Mouse (Mus musculus): ENCODE results near the gene Cd276. TPM values are rescaled to one million over a fixed set of nuclear protein-coding genes. Genes with fewer than 3 reads are reported as not detected.
A peak's percentile ranks its signal among the peaks of the same experiment; 100 is the strongest.

Cd276 gene
- polyA plus RNA-seq, 1 experiment from 2014 or later = 42.8 TPM

- Histone ChIP-seq H3K4me1 (ENCODE audit: control insufficient read depth, insufficient read depth, low read length) (0 out of 2 replicates have a peak, but pooled peaks cover 2% of the 10 kb centered on the region), H3K36me3 (replicated peaks; ENCODE audit: control insufficient read depth, insufficient read depth, low read depth, low read length) (no peaks in the 10 kb centered on the region), H3K27me3 (ENCODE audit: control insufficient read depth, insufficient read depth, low read length) (no peaks in the 10 kb centered on the region), H3K4me3 (ENCODE audit: low read depth, low read length) (no peak overlapping the region), H3K9me3 (replicated peaks; ENCODE audit: control insufficient read depth, low read length) (no peaks in the 10 kb centered on the region), H3K27ac (replicated peaks; ENCODE audit: low read depth, low read length) (no peak overlapping the region), H3K4me2 (ENCODE audit: low read depth, low read length) (no peak overlapping the region), H3K9ac (replicated peaks; ENCODE audit: low read length) (no peak overlapping the region)
- DNase-seq (ENCODE audit: low spot score) (no peak), ATAC-seq (replicated peaks; ENCODE audit: insufficient number of reproducible peaks, low FRiP score, low TSS enrichment, low read depth) (no peak)
- WGBS = 80% methylated on average over 3 of the region's 3 CpGs
Measured at GRCm38 (mm10) chr9:58519953-58520352, 35.3 kb downstream of the Cd276 start.

- DNase-seq (ENCODE audit: low spot score) = peak; percentile 42
- Histone ChIP-seq H3K27me3 (ENCODE audit: control insufficient read depth, insufficient read depth, low read length) (no peaks in the 10 kb centered on the region), H3K9ac (replicated peaks; ENCODE audit: low read length) (peak overlapping the region; percentile 8; the same call in 1 of the 2 replicates), H3K27ac (replicated peaks; ENCODE audit: low read depth, low read length) (no peak overlapping the region), H3K4me2 (ENCODE audit: low read depth, low read length) (no peak overlapping the region), H3K4me3 (ENCODE audit: low read depth, low read length) (no peak overlapping the region), H3K9me3 (replicated peaks; ENCODE audit: control insufficient read depth, low read length) (no peaks in the 10 kb centered on the region), H3K4me1 (ENCODE audit: control insufficient read depth, insufficient read depth, low read length) (0 out of 2 replicates have a peak, but pooled peaks cover 2% of the 10 kb centered on the region), H3K36me3 (replicated peaks; ENCODE audit: control insufficient read depth, insufficient read depth, low read depth, low read length) (no peaks in the 10 kb centered on the region)
- ATAC-seq (replicated peaks; ENCODE audit: insufficient number of reproducible peaks, low FRiP score, low TSS enrichment, low read depth) = no peak
- WGBS = 28% methylated on average over 9 of the region's 9 CpGs
Measured at GRCm38 (mm10) chr9:58517866-58518750, 37.1 kb downstream of the Cd276 start.

DNA sequence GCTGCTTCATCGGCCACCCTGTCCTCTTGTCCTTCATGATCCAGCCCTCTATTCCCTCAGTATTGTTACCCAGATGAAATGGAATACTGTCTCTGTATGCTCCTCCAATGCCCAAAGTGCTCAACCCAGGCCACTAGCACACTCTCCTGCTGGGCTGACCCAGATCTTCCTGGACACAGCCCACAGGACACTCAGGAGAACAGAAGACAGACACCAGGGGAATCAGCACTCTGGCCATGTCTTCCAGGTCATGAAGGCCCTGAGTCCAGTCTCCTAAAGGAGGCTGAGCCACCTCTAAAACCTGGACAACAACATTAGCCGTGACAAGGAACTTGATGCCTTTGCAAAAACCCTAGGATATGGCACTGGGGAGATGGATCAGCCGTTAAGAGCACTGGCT is 38.8 kb downstream of the Cd276 start:
- WGBS = 73% methylated on average over 3 of the region's 3 CpGs
- 0 out of 2 replicates have a peak, but pooled peaks cover 2% of the 10 kb centered on the region for H3K4me1 ChIP-seq (ENCODE audit: control insufficient read depth, insufficient read depth, low read length)

GRCm38 (mm10) chr9:58513749-58514148 is 41.5 kb downstream of the Cd276 start:
- Histone ChIP-seq H3K27ac (replicated peaks; ENCODE audit: low read depth, low read length) (no peak overlapping the region), H3K4me3 (ENCODE audit: low read depth, low read length) (no peak overlapping the region), H3K36me3 (replicated peaks; ENCODE audit: control insufficient read depth, insufficient read depth, low read depth, low read length) (no peaks in the 10 kb centered on the region), H3K9me3 (replicated peaks; ENCODE audit: control insufficient read depth, low read length) (no peaks in the 10 kb centered on the region), H3K4me2 (ENCODE audit: low read depth, low read length) (no peak overlapping the region), H3K9ac (replicated peaks; ENCODE audit: low read length) (no peak overlapping the region), H3K4me1 (ENCODE audit: control insufficient read depth, insufficient read depth, low read length) (0 out of 2 replicates have a peak, but pooled peaks cover 2% of the 10 kb centered on the region), H3K27me3 (ENCODE audit: control insufficient read depth, insufficient read depth, low read length) (no peaks in the 10 kb centered on the region)
- 39% methylated on average over 5 of the region's 5 CpGs for WGBS
- DNase-seq (ENCODE audit: low spot score) (no peak), ATAC-seq (replicated peaks; ENCODE audit: insufficient number of reproducible peaks, low FRiP score, low TSS enrichment, low read depth) (no peak)

More for the DNA sequence above, 38.8 kb downstream of the Cd276 start:
- Histone ChIP-seq H3K27ac (replicated peaks; ENCODE audit: low read depth, low read length) (no peak overlapping the region), H3K9me3 (replicated peaks; ENCODE audit: control insufficient read depth, low read length) (no peaks in the 10 kb centered on the region), H3K4me2 (ENCODE audit: low read depth, low read length) (no peak overlapping the region), H3K9ac (replicated peaks; ENCODE audit: low read length) (no peak overlapping the region), H3K27me3 (ENCODE audit: control insufficient read depth, insufficient read depth, low read length) (no peaks in the 10 kb centered on the region), H3K36me3 (replicated peaks; ENCODE audit: control insufficient read depth, insufficient read depth, low read depth, low read length) (no peaks in the 10 kb centered on the region), H3K4me3 (ENCODE audit: low read depth, low read length) (no peak overlapping the region)
- ATAC-seq (replicated peaks; ENCODE audit: insufficient number of reproducible peaks, low FRiP score, low TSS enrichment, low read depth) (no peak), DNase-seq (ENCODE audit: low spot score) (no peak)

DNA sequence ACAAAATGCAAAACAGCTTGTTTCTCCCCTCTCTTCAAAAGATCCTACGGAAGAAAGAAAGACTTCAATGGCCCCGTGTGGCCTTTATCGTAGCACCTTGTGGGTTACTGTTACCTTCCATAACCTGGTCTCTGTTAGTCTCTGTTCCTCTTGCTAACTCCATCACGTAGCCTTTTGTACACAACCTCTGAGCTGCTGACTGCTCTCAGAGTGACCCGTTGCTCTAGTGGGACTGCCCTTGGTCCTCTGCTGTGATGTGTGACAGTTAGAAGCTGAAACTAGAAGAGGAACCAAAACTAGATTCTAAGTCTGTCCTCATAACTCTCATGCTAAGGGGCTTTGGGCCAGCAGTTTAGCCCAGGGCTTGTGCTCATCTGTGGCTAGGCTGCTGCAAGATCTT is 44.8 kb downstream of the Cd276 start:
- 88% methylated on average over 5 of the region's 5 CpGs for WGBS

GRCm38 (mm10) chr9:58507216-58508005 is 47.8 kb downstream of the Cd276 start:
- H3K4me3 ChIP-seq (ENCODE audit: low read depth, low read length) = no peak overlapping the region
- H3K27ac ChIP-seq (replicated peaks; ENCODE audit: low read depth, low read length) = no peak overlapping the region
- DNase-seq (ENCODE audit: low spot score) (no peak), ATAC-seq (replicated peaks; ENCODE audit: insufficient number of reproducible peaks, low FRiP score, low TSS enrichment, low read depth) (no peak)
- WGBS = 85% methylated on average over 8 of the region's 8 CpGs
- no peak overlapping the region for H3K9ac ChIP-seq (replicated peaks; ENCODE audit: low read length)
- H3K4me1 ChIP-seq (ENCODE audit: control insufficient read depth, insufficient read depth, low read length) = no peaks in the 10 kb centered on the region
- no peaks in the 10 kb centered on the region for H3K9me3 ChIP-seq (replicated peaks; ENCODE audit: control insufficient read depth, low read length)
- H3K36me3 ChIP-seq (replicated peaks; ENCODE audit: control insufficient read depth, insufficient read depth, low read depth, low read length) = no peaks in the 10 kb centered on the region
- no peak overlapping the region for H3K4me2 ChIP-seq (ENCODE audit: low read depth, low read length)
- H3K27me3 ChIP-seq (ENCODE audit: control insufficient read depth, insufficient read depth, low read length) = no peaks in the 10 kb centered on the region

More for the DNA sequence above, 44.8 kb downstream of the Cd276 start:
- H3K9ac ChIP-seq (replicated peaks; ENCODE audit: low read length) = no peak overlapping the region
- H3K9me3 ChIP-seq (replicated peaks; ENCODE audit: control insufficient read depth, low read length) = no peaks in the 10 kb centered on the region
- H3K4me2 ChIP-seq (ENCODE audit: low read depth, low read length) = no peak overlapping the region
- DNase-seq (ENCODE audit: low spot score) (no peak), ATAC-seq (replicated peaks; ENCODE audit: insufficient number of reproducible peaks, low FRiP score, low TSS enrichment, low read depth) (no peak)
- no peak overlapping the region for H3K27ac ChIP-seq (replicated peaks; ENCODE audit: low read depth, low read length)
- no peaks in the 10 kb centered on the region for H3K27me3 ChIP-seq (ENCODE audit: control insufficient read depth, insufficient read depth, low read length)
- no peaks in the 10 kb centered on the region for H3K4me1 ChIP-seq (ENCODE audit: control insufficient read depth, insufficient read depth, low read length)
- no peaks in the 10 kb centered on the region for H3K36me3 ChIP-seq (replicated peaks; ENCODE audit: control insufficient read depth, insufficient read depth, low read depth, low read length)
- H3K4me3 ChIP-seq (ENCODE audit: low read depth, low read length) = no peak overlapping the region

- no peak overlapping the region for H3K4me3 ChIP-seq (ENCODE audit: low read depth, low read length)
- no peak overlapping the region for H3K27ac ChIP-seq (replicated peaks; ENCODE audit: low read depth, low read length)
- H3K9ac ChIP-seq (replicated peaks; ENCODE audit: low read length) = no peak overlapping the region
- no peaks in the 10 kb centered on the region for H3K27me3 ChIP-seq (ENCODE audit: control insufficient read depth, insufficient read depth, low read length)
- H3K4me2 ChIP-seq (ENCODE audit: low read depth, low read length) = no peak overlapping the region
- no peak for ATAC-seq (replicated peaks; ENCODE audit: insufficient number of reproducible peaks, low FRiP score, low TSS enrichment, low read depth)
- no peaks in the 10 kb centered on the region for H3K9me3 ChIP-seq (replicated peaks; ENCODE audit: control insufficient read depth, low read length)
- no peak for DNase-seq (ENCODE audit: low spot score)
- no peaks in the 10 kb centered on the region for H3K4me1 ChIP-seq (ENCODE audit: control insufficient read depth, insufficient read depth, low read length)
- WGBS = 84% methylated on average over 5 of the region's 5 CpGs
- no peaks in the 10 kb centered on the region for H3K36me3 ChIP-seq (replicated peaks; ENCODE audit: control insufficient read depth, insufficient read depth, low read depth, low read length)
Measured at GRCm38 (mm10) chr9:58500946-58501345, 54.3 kb downstream of the Cd276 start.

- no peaks in the 10 kb centered on the region for H3K36me3 ChIP-seq (replicated peaks; ENCODE audit: control insufficient read depth, insufficient read depth, low read depth, low read length)
- no peak for ATAC-seq (replicated peaks; ENCODE audit: insufficient number of reproducible peaks, low FRiP score, low TSS enrichment, low read depth)
- no peak overlapping the region for H3K4me3 ChIP-seq (ENCODE audit: low read depth, low read length)
- H3K4me1 ChIP-seq (ENCODE audit: control insufficient read depth, insufficient read depth, low read length) = no peaks in the 10 kb centered on the region
- no peak overlapping the region for H3K4me2 ChIP-seq (ENCODE audit: low read depth, low read length)
- no peak for DNase-seq (ENCODE audit: low spot score)
- WGBS = 74% methylated on average over 4 of the region's 4 CpGs
- no peak overlapping the region for H3K27ac ChIP-seq (replicated peaks; ENCODE audit: low read depth, low read length)
- H3K9me3 ChIP-seq (replicated peaks; ENCODE audit: control insufficient read depth, low read length) = no peaks in the 10 kb centered on the region
- H3K9ac ChIP-seq (replicated peaks; ENCODE audit: low read length) = no peak overlapping the region
- H3K27me3 ChIP-seq (ENCODE audit: control insufficient read depth, insufficient read depth, low read length) = no peaks in the 10 kb centered on the region
Measured at GRCm38 (mm10) chr9:58497942-58498341, 57.3 kb downstream of the Cd276 start.

Measured in embryonic facial prominence, embryonic 11.5 days (tissue).